Mouse (Mus musculus) heart, adult 2 months (tissue): ENCODE data around the gene Tfcp2. TPM values are rescaled to one million over a fixed set of nuclear protein-coding genes. Genes with fewer than 3 reads are reported as not detected.

ENCODE experiments used
- DNase-seq, 2 experiments: peaks; one replicate each; pipeline ENCODE4 v3.0.0; 2021
- H3K27ac ChIP-seq: fragments of 200-600 bp; 2 replicates; pipeline ENCODE4 v1.8.1; 2022
- H3K27me3 ChIP-seq: fragments of 200-500 bp; 2 replicates; pipeline ENCODE4 v1.6.1; 2012; ENCODE audit warnings: mild to moderate bottlenecking, low read length, inconsistent platforms, mixed read lengths; ENCODE audit not compliant: control insufficient read depth, insufficient read depth
- H3K36me3 ChIP-seq: fragments of 200-500 bp; 2 replicates; pipeline ENCODE4 v1.6.1; 2012; ENCODE audit warnings: low read length, inconsistent platforms; ENCODE audit not compliant: control insufficient read depth, insufficient read depth
- H3K4me1 ChIP-seq: fragments of 200-500 bp; 2 replicates; pipeline ENCODE4 v1.6.1; 2011; ENCODE audit warnings: low read length; ENCODE audit not compliant: control insufficient read depth, insufficient read depth
- H3K4me3 ChIP-seq: fragments of 200-600 bp; 2 replicates; pipeline ENCODE4 v1.8.1; 2022
- H3K79me2 ChIP-seq: fragments of 200-500 bp; replicated peaks from 2 replicates; pipeline ENCODE4 v1.6.1; 2012; ENCODE audit warnings: mild to moderate bottlenecking, inconsistent platforms, low read length, moderate library complexity, mixed read lengths; ENCODE audit not compliant: control insufficient read depth, insufficient read depth
- H3K9ac ChIP-seq: fragments of 200-500 bp; 2 replicates; pipeline ENCODE4 v1.6.1; 2012; ENCODE audit warnings: low read depth, mild to moderate bottlenecking, control low read depth, inconsistent platforms, low read length, mixed read lengths
- CTCF ChIP-seq: fragments of 200-600 bp; IDR thresholded peaks from 2 replicates; pipeline ENCODE4 v1.8.1; 2022; ENCODE audit warnings: antibody characterized with exemption, mild to moderate bottlenecking, moderate library complexity
- EP300 ChIP-seq: fragments of 200-500 bp; IDR thresholded peaks from 2 replicates; pipeline ENCODE4 v1.6.1; 2011; ENCODE audit warnings: low read depth, low read length, control low read depth; ENCODE audit not compliant: insufficient read depth
- POLR2A ChIP-seq: fragments of 200-500 bp; IDR thresholded peaks from 2 replicates; pipeline ENCODE4 v1.6.1; 2011; ENCODE audit warnings: mild to moderate bottlenecking, low read depth, low read length, control low read depth; ENCODE audit not compliant: insufficient read depth
- WGBS: fragments of 180-500 bp; shearing (Covaris S2); methylation state at CpG from one replicate; pipeline ENCODE4 v1.1.7; 2018; 5-methylcytosine and 5-hydroxymethylcytosine counted together
- intact Hi-C: fragments of 180-260 bp; cut with DNase I; formaldehyde crosslinking; loops from one replicate; pipeline ENCODE4 v1.15.1; 2025
- polyA plus RNA-seq: library from polyadenylated mRNA; depleted of rRNA; stranded (reverse); fragments of >200 nt; gene quantifications from 2 replicates; pipeline ENCODE4 v1.2.3, GENCODE M21; 2012
- total RNA-seq, 2 experiments: library from RNA; stranded (reverse); gene quantifications; 2 replicates each; pipeline ENCODE4 v1.2.3; 2021

Gene Tfcp2
- total and polyA plus RNA-seq, 3 experiments, result 6.6 to 12.8 (median 11.6) TPM

DNA sequence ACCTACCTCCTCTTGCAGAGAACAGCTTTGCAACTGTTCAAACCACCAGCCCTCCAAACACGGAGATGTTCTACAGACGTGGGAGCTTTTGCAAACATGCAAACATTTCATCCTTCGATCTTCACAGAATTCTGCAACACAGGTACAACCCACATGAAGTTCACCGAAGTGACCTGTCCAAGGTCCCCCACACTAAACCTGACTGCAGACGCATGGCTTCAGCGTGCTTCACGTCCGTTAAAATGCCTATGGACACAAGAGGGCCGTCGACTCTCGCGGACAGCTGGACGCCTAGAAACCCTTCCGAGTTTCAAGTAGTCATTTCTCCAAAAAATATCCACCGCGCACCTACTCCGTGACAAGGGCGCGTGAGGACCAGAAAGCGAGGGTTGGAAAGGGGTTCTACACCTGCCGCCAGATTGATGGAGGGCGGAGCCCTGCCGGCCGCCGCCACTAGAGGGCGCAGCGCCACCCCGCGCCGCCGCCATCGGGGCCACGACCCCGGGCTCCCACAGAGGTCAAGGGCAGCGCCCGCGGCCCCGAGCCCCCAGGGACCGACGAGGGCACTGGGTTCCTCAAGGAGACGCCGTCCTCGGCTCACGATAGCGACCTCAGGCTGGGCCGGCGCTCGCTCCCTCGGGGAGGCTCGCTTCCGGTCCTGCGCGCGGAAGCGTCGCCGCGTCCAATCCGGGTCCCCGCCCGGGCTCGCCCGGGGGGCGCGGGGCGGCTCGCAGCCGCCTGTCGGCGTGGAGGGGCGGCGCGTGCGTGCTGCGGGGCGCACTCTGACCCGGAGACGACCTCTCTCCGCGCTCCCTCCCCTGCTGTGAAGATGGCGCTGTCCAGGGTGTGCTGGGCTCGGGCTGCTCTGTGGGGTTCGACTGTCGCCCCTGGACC lies 83.3 kb downstream of the Tfcp2 start, which contains the start of gene Letmd1:
Letmd1 (plus strand) TSS at position 729 of the 894 bp plus-strand sequence.
- Histone ChIP-seq H3K27ac (peak within 1 kb of the TSS; percentile 97), H3K79me2 (no peaks in the 10 kb centered on the region), H3K4me1 (peaks cover 4% of the 10 kb centered on the region), H3K36me3 (no peaks in the 10 kb centered on the region), H3K27me3 (no peaks in the 10 kb centered on the region), H3K9ac (peak within 1 kb of the TSS; percentile 94), H3K4me3 (peak within 1 kb of the TSS; percentile 100)
- peak; percentile 92 to 94 for DNase-seq
- TF ChIP-seq EP300 (no peak), CTCF (peak; percentile 91), POLR2A (peak; percentile 78)
- WGBS, result 2% methylated on average over 72 of the region's 84 CpGs
- intact Hi-C loops, result loop anchor here (2.0 to 10.0 kb wide), 3 partner anchors 26 to 214 kb away; partner anchors contain the start of genes Csrnp2 and Dazap2

DNA sequence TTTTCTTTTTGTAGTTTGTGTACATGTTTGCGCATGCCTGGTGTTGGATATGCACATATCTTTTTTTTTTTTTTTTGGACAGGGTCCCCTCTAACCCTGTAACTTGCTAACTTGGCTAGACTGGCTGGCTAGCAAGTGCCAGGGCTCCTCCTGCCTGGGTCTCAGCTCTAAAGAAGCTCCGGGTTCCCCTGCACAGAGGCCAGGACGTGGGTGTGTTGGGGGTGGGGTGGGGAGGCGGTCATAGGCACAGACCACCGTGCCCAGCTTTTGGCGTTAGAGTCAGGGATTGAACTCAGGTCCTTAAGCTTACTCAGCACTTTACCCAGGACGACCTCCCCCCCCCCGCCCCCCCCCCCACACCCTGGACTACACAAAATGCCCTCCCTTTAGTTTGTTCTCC lies 84.1 kb downstream of the Tfcp2 start:
- Histone ChIP-seq H3K27ac (no peak overlapping the region), H3K36me3 (no peaks in the 10 kb centered on the region), H3K4me3 (no peak overlapping the region), H3K9ac (no peak overlapping the region), H3K27me3 (no peaks in the 10 kb centered on the region), H3K4me1 (peaks cover 4% of the 10 kb centered on the region), H3K79me2 (no peaks in the 10 kb centered on the region)
- TF ChIP-seq CTCF (no peak), POLR2A (no peak), EP300 (no peak)
- WGBS, result 38% methylated on average over 8 of the region's 8 CpGs
- intact Hi-C loops, result loop anchor here (2.0 to 10.0 kb wide), 3 partner anchors 27 to 215 kb away; partner anchors contain the start of genes Csrnp2 and Dazap2
- no peak for DNase-seq

DNA sequence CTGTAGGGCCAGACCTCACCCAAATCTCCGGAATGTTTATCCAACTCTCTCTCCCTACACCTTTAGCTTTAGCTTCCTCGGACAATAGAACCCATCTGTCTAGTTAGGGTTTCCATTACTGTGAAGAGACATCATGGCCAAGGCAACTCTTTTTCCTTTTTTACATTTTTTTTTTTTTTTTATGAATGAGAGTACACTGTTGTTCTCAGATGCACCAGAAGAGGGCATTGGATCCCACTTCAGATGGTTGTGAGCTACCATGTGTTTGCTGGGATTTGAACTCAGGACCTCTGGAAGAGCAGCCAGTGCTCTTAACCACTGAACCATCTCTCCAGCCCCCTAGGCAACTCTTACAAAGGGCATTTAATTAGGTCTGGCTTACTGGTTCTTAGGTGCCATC lies 86.4 kb downstream of the Tfcp2 start:
- intact Hi-C loops, result loop anchor here (10.0 kb wide), 1 partner anchor 149 kb away; the partner anchor contains the start of gene Dazap2
- 63% methylated on average over 2 of the region's 2 CpGs for WGBS
- TF ChIP-seq POLR2A, result no peak
- TF ChIP-seq CTCF, result peak; percentile 29
- no peak for TF ChIP-seq EP300

DNA sequence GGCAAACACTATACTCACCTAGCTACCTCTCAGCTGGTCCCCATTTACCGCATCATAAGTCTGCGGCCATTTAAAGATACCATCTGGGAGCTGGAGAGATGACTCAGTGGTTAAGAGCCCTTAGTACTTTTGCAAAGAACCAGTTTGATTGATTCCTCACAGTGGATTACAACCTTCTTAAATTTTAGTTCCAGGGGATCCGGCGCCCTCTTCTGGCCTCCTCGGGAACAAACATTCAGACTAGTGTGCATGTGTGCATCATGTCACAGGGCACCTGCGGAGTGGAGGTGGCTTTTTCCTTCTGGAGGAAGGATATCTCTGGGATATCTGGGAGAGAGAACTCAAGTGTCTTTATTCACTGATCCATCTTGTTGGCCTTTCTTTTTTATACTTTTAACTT lies 88.1 kb downstream of the Tfcp2 start:
- intact Hi-C loops, result loop anchor here (10.0 kb wide), 1 partner anchor 151 kb away; the partner anchor contains the start of gene Dazap2
- DNase-seq, result peak; percentile 47 to 64
- WGBS, result 22% methylated on average over 6 of the region's 6 CpGs
- Histone ChIP-seq H3K27me3 (no peaks in the 10 kb centered on the region), H3K4me1 (no peaks in the 10 kb centered on the region), H3K9ac (no peak overlapping the region), H3K27ac (no peak overlapping the region), H3K79me2 (no peaks in the 10 kb centered on the region), H3K36me3 (no peaks in the 10 kb centered on the region), H3K4me3 (no peak overlapping the region)
- no peak for TF ChIP-seq EP300
- peak; percentile 85 for TF ChIP-seq CTCF
- no peak for TF ChIP-seq POLR2A

More for the DNA sequence above, 86.4 kb downstream of the Tfcp2 start:
- peaks cover 4% of the 10 kb centered on the region for H3K4me1 ChIP-seq
- no peaks in the 10 kb centered on the region for H3K79me2 ChIP-seq
- no peaks in the 10 kb centered on the region for H3K36me3 ChIP-seq
- no peaks in the 10 kb centered on the region for H3K27me3 ChIP-seq
- no peak overlapping the region for H3K4me3 ChIP-seq
- DNase-seq, result no peak
- H3K27ac ChIP-seq, result no peak overlapping the region
- H3K9ac ChIP-seq, result no peak overlapping the region

DNA sequence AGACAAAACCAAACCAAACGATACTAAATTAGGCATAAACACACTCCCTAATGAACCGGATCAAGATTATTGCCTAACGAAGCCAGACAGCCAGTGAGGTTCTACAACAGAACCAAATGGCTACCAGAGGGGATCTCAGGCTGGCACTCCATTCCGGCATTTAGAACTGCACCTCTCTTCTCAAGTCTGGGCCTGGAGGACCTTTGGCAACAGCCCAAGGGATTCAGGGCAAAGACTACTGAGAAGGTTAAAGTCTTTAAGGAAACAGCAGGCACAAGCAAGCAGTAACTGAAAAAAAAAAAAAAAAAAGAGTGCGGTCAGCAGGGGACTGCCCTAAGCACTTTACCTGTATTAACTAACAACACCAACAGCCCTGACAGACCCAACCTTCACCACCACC lies 89.7 kb downstream of the Tfcp2 start:
- WGBS, result 74% methylated on average over 5 of the region's 5 CpGs
- H3K4me1 ChIP-seq, result no peaks in the 10 kb centered on the region

More for the DNA sequence above, 89.7 kb downstream of the Tfcp2 start:
- H3K9ac ChIP-seq, result no peak overlapping the region
- TF ChIP-seq POLR2A (no peak), EP300 (no peak), CTCF (no peak)
- no peaks in the 10 kb centered on the region for H3K27me3 ChIP-seq
- intact Hi-C loops, result loop anchor here (10.0 kb wide), 1 partner anchor 153 kb away; the partner anchor contains the start of gene Dazap2
- no peak overlapping the region for H3K4me3 ChIP-seq
- no peak overlapping the region for H3K27ac ChIP-seq
- H3K79me2 ChIP-seq, result no peaks in the 10 kb centered on the region
- no peaks in the 10 kb centered on the region for H3K36me3 ChIP-seq
- no peak for DNase-seq
